Mouse (Mus musculus) left cerebral cortex, postnatal 4 days (tissue): Measurements from ENCODE around the gene Golga2. TPM values are rescaled to one million over a fixed set of nuclear protein-coding genes. Genes with fewer than 3 reads are reported as not detected.
"Not testable (repeated sequence)": the region's sequence is repeated elsewhere in the genome, so short reads cannot be mapped to it uniquely, and the experiment has no call there.

Experiments used
- DNase-seq: peaks from one replicate; pipeline ENCODE4 v3.0.0-alpha.2; 2022
- intact Hi-C: fragments of 180-260 bp; cut with DNase I; formaldehyde crosslinking; loops from one replicate; pipeline ENCODE4 v1.15.1; 2025
- total RNA-seq, 2 experiments: library from RNA; stranded (reverse); gene quantifications; 2 replicates each; pipeline ENCODE4 v1.2.3; 2021

Gene Golga2
- total RNA-seq, 2 experiments from 2014 or later, result 75.6 to 81.7 TPM

- DNase-seq, result peak; percentile 100
- intact Hi-C loops, result no loop called here
Observed at GRCm38 (mm10) chr2:32287923-32288367, 761 bp downstream of the Golga2 start, which contains the start of gene Swi5. Swi5 (minus strand) TSS chr2:32288075.

GRCm38 (mm10) chr2:32288371-32288931 is 1.3 kb downstream of the Golga2 start:
- no peak for DNase-seq
- intact Hi-C loops, result no loop called here

- no peak for DNase-seq
- intact Hi-C loops, result no loop called here
Observed at GRCm38 (mm10) chr2:32289578-32289977, 2.4 kb downstream of the Golga2 start.

- intact Hi-C loops, result no loop called here
- no peak for DNase-seq
Observed at GRCm38 (mm10) chr2:32294348-32294747, 7.2 kb downstream of the Golga2 start.

- intact Hi-C loops, result no loop called here
- no peak for DNase-seq
Observed at GRCm38 (mm10) chr2:32295285-32295684, 8.1 kb downstream of the Golga2 start.

GRCm38 (mm10) chr2:32295842-32296241 is 8.7 kb downstream of the Golga2 start:
- intact Hi-C loops, DNase-seq: not testable (repeated sequence)

- intact Hi-C loops, result no loop called here
- DNase-seq, result no peak
Observed at GRCm38 (mm10) chr2:32299469-32299868, 12.3 kb downstream of the Golga2 start.

GRCm38 (mm10) chr2:32302952-32303351 is 15.8 kb downstream of the Golga2 start:
- intact Hi-C loops, result no loop called here
- no peak for DNase-seq

GRCm38 (mm10) chr2:32304145-32304832 is 17.1 kb downstream of the Golga2 start:
- DNase-seq, result peak; percentile 52
- intact Hi-C loops, result no loop called here

- intact Hi-C loops, result no loop called here
- no peak for DNase-seq
Observed at GRCm38 (mm10) chr2:32305668-32306067, 18.5 kb downstream of the Golga2 start.

- no peak for DNase-seq
- intact Hi-C loops, result no loop called here
Observed at GRCm38 (mm10) chr2:32306176-32306575, 19.0 kb downstream of the Golga2 start.

GRCm38 (mm10) chr2:32307247-32307798 is 20.1 kb downstream of the Golga2 start:
- intact Hi-C loops, result no loop called here
- no peak for DNase-seq

GRCm38 (mm10) chr2:32307941-32308760 is 21.0 kb downstream of the Golga2 start:
- intact Hi-C loops, result no loop called here
- DNase-seq, result peak; percentile 61

- no peak for DNase-seq
- intact Hi-C loops, result no loop called here
Observed at GRCm38 (mm10) chr2:32308870-32309568, 21.8 kb downstream of the Golga2 start.

- DNase-seq, result no peak
- intact Hi-C loops, result no loop called here
Observed at GRCm38 (mm10) chr2:32310096-32310845, 23.1 kb downstream of the Golga2 start.

GRCm38 (mm10) chr2:32311443-32312317 is 24.5 kb downstream of the Golga2 start:
- intact Hi-C loops, result no loop called here

GRCm38 (mm10) chr2:32312318-32312964 is 25.3 kb downstream of the Golga2 start:
- intact Hi-C loops, result no loop called here
- DNase-seq, result peak; percentile 90

More at GRCm38 (mm10) chr2:32311443-32312317, 24.5 kb downstream of the Golga2 start:
- DNase-seq, result no peak

GRCm38 (mm10) chr2:32314831-32315230 is 27.6 kb downstream of the Golga2 start:
- intact Hi-C loops, result no loop called here
- DNase-seq, result no peak
